Mouse (Mus musculus): ENCODE results near the gene Clrn3.

The Clrn3 gene

GRCm38 (mm10) chr7:135486645-135487382 is 41.6 kb downstream of the Clrn3 start:
- DNase-seq = no peak

- DNase-seq = peak; percentile 88
Observed at GRCm38 (mm10) chr7:135485796-135486410, 42.6 kb downstream of the Clrn3 start.

- DNase-seq = no peak
Observed at GRCm38 (mm10) chr7:135485116-135485795, 43.2 kb downstream of the Clrn3 start.

- DNase-seq = no peak
Observed at GRCm38 (mm10) chr7:135484341-135484740, 44.1 kb downstream of the Clrn3 start.

DNA sequence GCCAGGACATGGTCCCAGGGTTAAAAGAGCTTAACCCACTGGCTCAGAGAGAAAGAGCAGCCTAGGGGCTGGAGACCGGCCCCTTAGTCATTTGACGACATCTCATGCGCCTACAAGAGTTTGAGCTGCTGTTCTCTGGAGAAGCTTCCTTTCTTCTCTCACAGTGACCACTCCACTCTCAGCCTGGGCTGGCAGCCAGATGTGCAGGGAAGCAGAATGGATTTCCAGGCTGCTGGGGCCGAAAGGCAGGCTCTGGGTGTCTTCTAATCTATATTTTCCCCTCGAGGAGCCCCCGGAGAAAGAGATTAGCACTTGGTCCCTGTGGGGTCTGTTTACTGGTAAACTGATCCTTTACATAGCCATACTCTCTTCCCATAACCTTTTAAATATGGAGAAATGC is 44.7 kb downstream of the Clrn3 start:
- DNase-seq = no peak

DNA sequence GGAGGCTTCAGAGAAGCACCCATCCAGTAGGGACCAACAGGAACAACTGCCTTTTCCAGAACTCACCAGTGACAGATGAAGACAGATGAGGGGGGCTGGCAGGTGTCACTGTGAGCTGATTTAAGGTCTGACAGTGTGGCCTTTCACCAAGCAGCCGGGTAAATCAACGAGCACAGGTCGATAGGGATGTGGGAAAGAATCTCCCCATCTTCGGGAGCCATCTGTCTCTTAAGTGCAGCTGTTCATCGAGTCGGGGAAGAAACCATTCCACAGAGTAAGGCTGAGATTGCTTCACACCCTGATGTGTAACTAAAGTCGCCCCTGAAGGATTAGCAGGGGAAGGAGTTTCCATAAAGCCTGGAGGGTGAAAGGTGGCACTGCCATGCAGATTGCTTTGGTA is 47.3 kb downstream of the Clrn3 start:
- no peak for DNase-seq

- DNase-seq = no peak
Observed at GRCm38 (mm10) chr7:135479912-135480311, 48.5 kb downstream of the Clrn3 start.

- no peak for DNase-seq
Observed at GRCm38 (mm10) chr7:135479322-135479880, 49.1 kb downstream of the Clrn3 start.

GRCm38 (mm10) chr7:135477256-135477655 is 51.2 kb downstream of the Clrn3 start:
- no peak for DNase-seq

DNA sequence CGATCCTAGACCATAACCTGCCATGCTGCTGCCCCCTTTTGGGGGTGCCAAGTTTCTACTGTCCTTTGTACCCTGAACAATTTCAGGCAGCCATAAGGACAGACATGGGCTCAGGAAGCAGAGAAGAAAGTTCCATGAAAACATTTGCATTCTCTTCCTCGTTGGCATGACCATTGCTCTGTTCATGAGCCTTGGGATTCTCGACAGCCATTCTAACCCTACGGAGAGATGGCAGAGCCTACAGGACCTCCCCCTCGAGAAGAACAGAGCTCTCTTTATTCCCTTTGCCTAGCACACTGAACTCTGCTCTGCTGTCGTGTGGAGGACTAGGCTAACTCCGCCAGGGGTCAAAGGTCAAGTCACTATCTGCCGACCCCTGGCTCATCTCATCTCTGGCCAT is 52.5 kb downstream of the Clrn3 start:
- no peak for DNase-seq

DNA sequence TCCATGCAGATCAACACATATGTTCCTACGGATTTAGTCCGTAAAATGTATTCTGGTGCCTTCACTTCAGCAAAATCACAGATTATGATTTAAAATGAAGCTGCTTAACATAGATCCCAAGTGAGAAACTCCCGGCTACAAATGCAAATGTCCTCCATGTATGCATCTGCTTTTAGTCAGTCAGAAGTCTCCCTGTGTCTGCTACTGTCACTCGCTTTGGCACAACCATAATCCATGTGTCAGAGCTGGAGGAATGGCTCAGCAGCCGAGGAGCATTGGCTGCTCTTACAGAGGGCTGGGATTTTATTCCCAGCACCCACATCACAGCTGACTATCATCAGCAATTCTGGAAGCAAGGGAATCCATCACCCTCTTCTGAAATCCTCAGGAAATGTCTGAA is 58.1 kb downstream of the Clrn3 start:
- no peak for DNase-seq

DNA sequence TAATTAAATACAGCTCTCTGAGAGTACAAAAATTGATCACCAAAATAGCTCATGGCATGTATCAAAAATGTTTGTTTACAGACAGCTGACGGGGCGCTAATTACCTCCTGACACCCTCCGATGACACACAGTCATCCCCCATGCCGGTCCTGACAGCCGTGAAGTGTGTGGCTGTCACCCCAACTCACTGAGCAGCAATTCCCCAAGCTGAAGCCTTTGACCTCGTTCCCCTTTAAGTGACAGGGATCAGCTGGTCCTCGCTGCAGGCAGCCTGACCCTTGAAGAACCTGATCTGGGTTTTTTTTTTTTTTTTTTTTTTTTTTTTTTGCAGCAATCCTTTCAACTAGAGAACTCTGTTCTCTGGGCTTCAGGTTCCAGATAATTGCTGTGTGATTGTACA is 59.8 kb downstream of the Clrn3 start:
- no peak for DNase-seq

- peak; percentile 75 for DNase-seq
Observed at GRCm38 (mm10) chr7:135465293-135465692, 63.2 kb downstream of the Clrn3 start.

- peak; percentile 36 for DNase-seq
Observed at GRCm38 (mm10) chr7:135464689-135465259, 63.7 kb downstream of the Clrn3 start.
